Mouse (Mus musculus) frontal cortex, adult 2 months (tissue): ENCODE measurements around the gene Nav1. TPM values are rescaled to one million over a fixed set of nuclear protein-coding genes. Genes with fewer than 3 reads are reported as not detected.
A peak's percentile ranks its signal among the peaks of the same experiment; 100 is the strongest.

ENCODE experiments used
- DNase-seq, 2 experiments: peaks; one replicate each; pipeline ENCODE4 v3.0.0; 2022; ENCODE audit warnings: low spot score in 1 of 2; ENCODE audit errors: extremely low spot score in 1 of 2
- polyA plus RNA-seq: library from polyadenylated mRNA; depleted of rRNA; stranded (reverse); fragments of >200 nt; gene quantifications from 2 replicates; pipeline ENCODE4 v1.2.3, GENCODE M21; 2012; rRNA removed

The Nav1 gene
- polyA plus RNA-seq, 1 experiment: 61.9 TPM

- no peak for DNase-seq
Observed at GRCm38 (mm10) chr1:135405356-135405755, 201.7 kb downstream of the Nav1 start.

DNA sequence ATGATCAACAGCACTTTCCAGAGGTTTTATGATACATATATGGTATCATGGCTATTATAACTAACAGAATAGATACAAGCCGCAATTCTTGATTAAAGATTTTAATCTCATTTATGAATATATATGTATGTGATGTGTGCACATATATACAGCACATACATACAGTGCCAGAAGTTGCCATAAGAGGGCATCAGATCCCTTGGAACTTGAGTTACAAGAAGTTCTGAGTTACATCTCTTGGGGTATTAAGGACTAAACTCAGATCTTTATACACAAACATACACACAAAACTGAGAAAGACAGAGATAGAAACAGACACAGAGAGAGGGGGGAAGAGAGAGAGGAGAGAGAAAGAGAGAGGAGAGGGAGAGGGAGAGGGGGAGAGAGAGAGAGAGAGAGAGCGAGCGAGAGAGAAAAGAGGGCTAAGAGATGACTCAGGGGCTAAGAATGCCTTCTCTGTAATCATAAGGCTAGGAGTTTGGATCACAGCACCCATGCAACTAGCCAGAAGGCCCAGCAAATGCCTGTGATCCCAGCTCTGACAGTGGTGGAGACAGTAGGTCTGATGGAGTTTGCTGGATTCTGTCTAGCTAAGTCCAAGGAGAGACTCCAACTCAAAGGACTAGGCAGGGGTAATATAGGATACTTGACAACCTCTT is 205.5 kb downstream of the Nav1 start:
- no peak for DNase-seq

- DNase-seq: no peak
Observed at GRCm38 (mm10) chr1:135399466-135399865, 207.6 kb downstream of the Nav1 start.

- DNase-seq: peak in 1 of 2 experiments; percentile 72
Observed at GRCm38 (mm10) chr1:135385161-135385560, 221.9 kb downstream of the Nav1 start.

Other genes starting within 250 kb of the Nav1 start
- 174 and 198 TPM in 2 replicates for gene Shisa4, start 232.1 kb downstream of the Nav1 start, polyA plus RNA-seq
- gene Ipo9, start 176.8 kb downstream of the Nav1 start, polyA plus RNA-seq: 137 and 174 TPM in 2 replicates
- 205 and 232 TPM in 2 replicates for gene Csrp1, start 112.8 kb upstream of the Nav1 start, polyA plus RNA-seq
- gene Phlda3, start 158.8 kb upstream of the Nav1 start, polyA plus RNA-seq: 33.6 and 41.1 TPM in 2 replicates
- gene Tnni1, start 172.1 kb upstream of the Nav1 start, polyA plus RNA-seq: 10.5 and 11.3 TPM in 2 replicates
- gene Lad1, start 211.3 kb upstream of the Nav1 start, polyA plus RNA-seq: 1.6 and 1.8 TPM in 2 replicates
- gene Tnnt2, start 229.1 kb upstream of the Nav1 start, polyA plus RNA-seq: 11.6 and 13.8 TPM in 2 replicates